ENCODE assay signal across 9 mouse cellular contexts in the genomic region with DNA sequence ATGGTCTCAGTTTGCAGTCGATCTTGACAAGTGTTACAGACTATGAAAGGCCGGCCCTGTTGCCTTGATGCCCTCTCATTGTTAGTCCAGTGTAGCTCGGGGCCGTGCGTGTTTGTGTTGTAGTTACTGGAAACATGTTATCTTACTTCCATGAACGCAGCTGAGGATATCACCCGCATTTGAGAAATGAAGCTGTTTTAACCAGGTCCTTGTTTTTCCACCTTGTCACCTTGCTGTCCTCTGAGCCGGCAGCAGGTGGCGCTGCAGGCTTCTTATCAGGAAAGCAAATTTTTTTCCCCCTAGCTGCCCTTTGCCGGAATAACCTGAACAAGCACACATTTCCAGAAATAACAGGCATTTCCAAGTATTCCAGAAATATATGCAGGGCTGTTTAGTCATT.
A peak's percentile ranks its signal among the peaks of the same experiment; 100 is the strongest.
DNase-seq lines count a peak whose midpoint lies in the region; ATAC-seq and TF ChIP-seq lines count a peak whose summit lies in the region.
"Had no signal": no experiment of that assay in that cellular context is flagged by ENCODE, and none has a peak within 500 bp of the region (broad histone marks: within the 10 kb centered on the region; RNA-seq: fewer than 3 reads in every experiment).

No protein-coding gene starts in this region.

- 20% methylated on average over 10 of the region's 10 CpGs for WGBS in embryonic facial prominence, embryonic 14.5 days
- 14% methylated on average over 10 of the region's 10 CpGs for WGBS in heart, embryonic 13.5 days
- 17% methylated on average over 10 of the region's 10 CpGs for WGBS in large intestine, adult 2 months
- WGBS in lung, embryonic 14.5 days, result 17% methylated on average over 10 of the region's 10 CpGs

- TF ChIP-seq CTCF in lung, embryonic 14.5 days (IDR thresholded peaks at IDR 0.05; ENCODE audit: low read depth), result peak; percentile 96

- no peaks in the 10 kb centered on the region for H3K9me3 ChIP-seq in ES-E14 (ENCODE audit: control insufficient read depth, insufficient read depth, low read depth, low read length)
- no peaks in the 10 kb centered on the region for H3K9me3 ChIP-seq in embryonic facial prominence, embryonic 14.5 days (ENCODE audit: control insufficient read depth, low read length)
- no peaks in the 10 kb centered on the region for H3K9me3 ChIP-seq in heart, embryonic 13.5 days
- no peaks in the 10 kb centered on the region for H3K9me3 ChIP-seq in lung, embryonic 14.5 days (ENCODE audit: low read depth, low read length)
- H3K9me3 ChIP-seq: liver, embryonic 15.5 days had no signal

- in situ Hi-C loops in ES-E14 (cut with MboI; ENCODE audit: low sequenced_read_pairs in 2 of 2, unreplicated experiment in 2 of 2), result no loop called here

- no peak for ATAC-seq in embryonic facial prominence, embryonic 14.5 days (ENCODE audit: low read depth)
- no peak for ATAC-seq in heart, embryonic 13.5 days (ENCODE audit: extremely low read depth, insufficient number of reproducible peaks, low FRiP score, low TSS enrichment)
- ATAC-seq in lung, embryonic 14.5 days (ENCODE audit: insufficient read depth), result peak; percentile 62
- ATAC-seq in monocyte, adult 5-6 weeks (replicated peaks; ENCODE audit: insufficient number of reproducible peaks, low FRiP score, low TSS enrichment, poor library complexity, severe bottlenecking), result no peak

- DNase-seq in ES-E14 (ENCODE audit: low read depth, low spot score), result peak; percentile 65
- peak; percentile 34 to 39 for DNase-seq in adrenal gland, postnatal 4 days (ENCODE audit: low spot score in 2 of 2)
- peak; percentile 87 for DNase-seq in embryonic facial prominence, embryonic 14.5 days (ENCODE audit: low spot score)
- DNase-seq in large intestine, adult 2 months (ENCODE audit: low read depth, low spot score), result peak; percentile 6
- peak; percentile 91 for DNase-seq in lung, embryonic 14.5 days
- DNase-seq in retina, postnatal 7 days (ENCODE audit: low read depth, low spot score), result peak; percentile 25

- H3K27ac ChIP-seq in ES-E14 (ENCODE audit: insufficient read depth, low read depth, low read length, poor library complexity, severe bottlenecking), result no peak overlapping the region
- H3K27ac ChIP-seq in embryonic facial prominence, embryonic 14.5 days (replicated peaks; ENCODE audit: low read depth, low read length), result no peak overlapping the region
- no peak overlapping the region for H3K27ac ChIP-seq in heart, embryonic 13.5 days (replicated peaks)
- H3K27ac ChIP-seq in lung, embryonic 14.5 days (ENCODE audit: low read depth), result no peak overlapping the region
- H3K27ac ChIP-seq: liver, embryonic 15.5 days had no signal

- no peaks in the 10 kb centered on the region for H3K36me3 ChIP-seq in ES-E14 (ENCODE audit: control insufficient read depth, insufficient read depth, low read length, poor library complexity, severe bottlenecking)
- no peaks in the 10 kb centered on the region for H3K36me3 ChIP-seq in embryonic facial prominence, embryonic 14.5 days (ENCODE audit: control insufficient read depth, insufficient read depth, low read length)
- no peaks in the 10 kb centered on the region for H3K36me3 ChIP-seq in heart, embryonic 13.5 days
- H3K36me3 ChIP-seq in lung, embryonic 14.5 days (ENCODE audit: insufficient read depth), result no peaks in the 10 kb centered on the region
- H3K36me3 ChIP-seq: liver, embryonic 15.5 days had no signal

- H3K9ac ChIP-seq in ES-E14 (ENCODE audit: insufficient read depth, low read depth, low read length, poor library complexity, severe bottlenecking), result no peak overlapping the region
- H3K9ac ChIP-seq in embryonic facial prominence, embryonic 14.5 days (ENCODE audit: low read depth, low read length), result no peak overlapping the region
- H3K9ac ChIP-seq in heart, embryonic 13.5 days, result peak overlapping the region; percentile 33; the same call in 1 of the 2 replicates
- H3K9ac ChIP-seq in lung, embryonic 14.5 days, result no peak overlapping the region
- H3K9ac ChIP-seq: liver, embryonic 15.5 days had no signal

- no peak overlapping the region for H3K4me2 ChIP-seq in embryonic facial prominence, embryonic 14.5 days (ENCODE audit: low read depth, low read length)
- H3K4me2 ChIP-seq in heart, embryonic 13.5 days, result peak overlapping the region; percentile 48
- no peak overlapping the region for H3K4me2 ChIP-seq in lung, embryonic 14.5 days
- H3K4me2 ChIP-seq: liver, embryonic 15.5 days had no signal

- H3K4me1 ChIP-seq in ES-E14 (ENCODE audit: control insufficient read depth in 2 of 2, insufficient read depth in 2 of 2, low read length in 2 of 2, poor library complexity in 1 of 2), result no peaks in the 10 kb centered on the region
- no peaks in the 10 kb centered on the region for H3K4me1 ChIP-seq in embryonic facial prominence, embryonic 14.5 days (ENCODE audit: control insufficient read depth, insufficient read depth, low read length)
- peaks cover 4% of the 10 kb centered on the region; the same call in 1 of the 2 replicates for H3K4me1 ChIP-seq in heart, embryonic 13.5 days
- H3K4me1 ChIP-seq in lung, embryonic 14.5 days (ENCODE audit: insufficient read depth), result no peaks in the 10 kb centered on the region
- H3K4me1 ChIP-seq: liver, embryonic 15.5 days had no signal

- no peak overlapping the region for H3K4me3 ChIP-seq in ES-E14 (ENCODE audit: insufficient read depth in 1 of 2, low read depth in 1 of 2, low read length in 2 of 2, poor library complexity in 1 of 2, severe bottlenecking in 1 of 2)
- H3K4me3 ChIP-seq in embryonic facial prominence, embryonic 14.5 days (ENCODE audit: low read depth, low read length), result no peak overlapping the region
- H3K4me3 ChIP-seq in heart, embryonic 13.5 days, result no peak overlapping the region
- no peak overlapping the region for H3K4me3 ChIP-seq in lung, embryonic 14.5 days (ENCODE audit: low read depth, low read length)
- H3K4me3 ChIP-seq: liver, embryonic 15.5 days had no signal

- no peaks in the 10 kb centered on the region for H3K27me3 ChIP-seq in embryonic facial prominence, embryonic 14.5 days (replicated peaks; ENCODE audit: control insufficient read depth, insufficient read depth, low read length)
- peaks cover 9% of the 10 kb centered on the region for H3K27me3 ChIP-seq in heart, embryonic 13.5 days (replicated peaks)
- H3K27me3 ChIP-seq in lung, embryonic 14.5 days (ENCODE audit: insufficient read depth, low read length), result no peaks in the 10 kb centered on the region
- H3K27me3 ChIP-seq: liver, embryonic 15.5 days had no signal

TF ChIP-seq in ES-E14, 5 proteins besides CTCF, POLR2A, EP300 and RAD21:
- TF ChIP-seq MAFK (IDR thresholded peaks at IDR 0.05; ENCODE audit: insufficient read depth, low read depth, low read length) (no peak), ZC3H11A (IDR thresholded peaks at IDR 0.05; ENCODE audit: borderline replicate concordance, low read depth, low read length) (peak; percentile 68; the same call in 1 of the 2 replicates), CHD2 (IDR thresholded peaks at IDR 0.05; ENCODE audit: low read depth, low read length) (no peak), HCFC1 (IDR thresholded peaks at IDR 0.05; ENCODE audit: borderline replicate concordance, insufficient read depth, low read length) (no peak), ZNF384 (IDR thresholded peaks at IDR 0.05; ENCODE audit: low read depth, low read length) (peak; percentile 80)

Comparison
In these comparisons a context has a peak if more than half of its experiments do, and no peak if none do; other contexts are left out.
1. DNase-seq: peak in every context shown above with its lines; median percentile 91 in lung, embryonic 14.5 days; 87 in embryonic facial prominence, embryonic 14.5 days; 65 in ES-E14; 36 in adrenal gland, postnatal 4 days; 25 in retina, postnatal 7 days; 6 in large intestine, adult 2 months.